Mouse (Mus musculus) bone marrow macrophage, adult 2 months (primary cell): ENCODE measurements around the gene St3gal6. TPM values are rescaled to one million over a fixed set of nuclear protein-coding genes. Genes with fewer than 3 reads are reported as not detected.
A peak's percentile ranks its signal among the peaks of the same experiment; 100 is the strongest.

ENCODE experiments used
- H3K27ac ChIP-seq: 2 replicates; pipeline ENCODE4 v1.5.1; 2012; ENCODE audit warnings: low read depth, low read length; ENCODE audit not compliant: insufficient read depth
- H3K4me1 ChIP-seq: 2 replicates; pipeline ENCODE4 v1.6.1; 2012; ENCODE audit warnings: low read length; ENCODE audit not compliant: control insufficient read depth, insufficient read depth
- H3K4me3 ChIP-seq: 2 replicates; pipeline ENCODE4 v1.5.1; 2012; ENCODE audit warnings: mild to moderate bottlenecking, low read length, moderate library complexity; ENCODE audit not compliant: insufficient read depth
- CTCF ChIP-seq: IDR thresholded peaks from 2 replicates; pipeline ENCODE4 v1.5.1; 2012; ENCODE audit warnings: low read depth, mild to moderate bottlenecking, low read length, moderate library complexity
- POLR2A ChIP-seq: IDR thresholded peaks from 2 replicates; pipeline ENCODE4 v1.6.1; 2012; ENCODE audit warnings: mild to moderate bottlenecking, low read depth, low read length, borderline replicate concordance
- polyA plus RNA-seq: library from polyadenylated mRNA; stranded (reverse); fragments of >200 nt; gene quantifications from 2 replicates; pipeline ENCODE4 v1.2.4, GENCODE M21; 2012; ENCODE audit not compliant: missing spikeins, insufficient read depth, insufficient read length

Gene St3gal6
- polyA plus RNA-seq, 1 experiment: 8.5 TPM

DNA sequence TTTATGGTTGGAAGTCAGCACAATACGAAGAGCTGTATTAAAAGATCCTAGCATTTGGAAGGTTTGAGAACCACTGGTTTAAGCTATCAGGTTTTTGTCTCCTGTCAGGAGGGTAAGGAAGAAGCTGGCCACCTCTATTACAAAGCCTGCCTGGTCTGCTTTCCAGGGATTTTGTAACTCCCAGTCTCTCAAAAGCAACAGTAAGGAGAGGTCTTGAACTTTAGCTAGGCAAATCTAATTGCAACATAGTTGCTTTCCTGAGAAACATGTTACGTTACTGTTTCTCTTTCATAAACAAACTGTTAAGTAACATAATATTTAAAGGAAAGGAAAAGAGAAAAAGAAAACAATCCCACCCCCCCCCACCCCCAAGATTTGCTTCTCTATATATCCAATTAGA lies 12.0 kb upstream of the St3gal6 start:
- H3K27ac ChIP-seq: no peak overlapping the region
- no peak for TF ChIP-seq CTCF
- no peak for TF ChIP-seq POLR2A
- H3K4me1 ChIP-seq: no peaks in the 10 kb centered on the region
- no peak overlapping the region for H3K4me3 ChIP-seq

DNA sequence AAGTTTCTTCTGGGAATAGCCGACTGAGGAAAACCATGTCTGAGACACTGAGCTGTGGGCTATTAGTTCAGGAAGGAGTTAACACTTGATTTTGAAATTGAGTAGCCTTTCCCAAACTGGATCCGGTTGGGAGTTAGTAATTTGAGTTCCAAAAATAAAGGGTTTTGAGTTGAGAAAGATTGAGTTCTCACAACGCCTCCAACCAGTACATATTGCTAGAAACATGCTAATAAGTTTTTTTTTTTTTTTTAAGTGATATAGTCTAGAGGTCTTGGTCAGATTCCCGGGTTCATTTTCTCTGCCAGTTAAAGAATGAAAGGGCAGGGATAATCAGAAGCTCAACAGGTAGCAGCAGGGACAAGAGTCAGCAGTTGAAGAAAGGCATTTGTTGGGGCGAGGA lies 11.2 kb upstream of the St3gal6 start:
- no peak overlapping the region for H3K4me3 ChIP-seq
- no peak for TF ChIP-seq CTCF
- no peak for TF ChIP-seq POLR2A
- H3K27ac ChIP-seq: no peak overlapping the region
- no peaks in the 10 kb centered on the region for H3K4me1 ChIP-seq

DNA sequence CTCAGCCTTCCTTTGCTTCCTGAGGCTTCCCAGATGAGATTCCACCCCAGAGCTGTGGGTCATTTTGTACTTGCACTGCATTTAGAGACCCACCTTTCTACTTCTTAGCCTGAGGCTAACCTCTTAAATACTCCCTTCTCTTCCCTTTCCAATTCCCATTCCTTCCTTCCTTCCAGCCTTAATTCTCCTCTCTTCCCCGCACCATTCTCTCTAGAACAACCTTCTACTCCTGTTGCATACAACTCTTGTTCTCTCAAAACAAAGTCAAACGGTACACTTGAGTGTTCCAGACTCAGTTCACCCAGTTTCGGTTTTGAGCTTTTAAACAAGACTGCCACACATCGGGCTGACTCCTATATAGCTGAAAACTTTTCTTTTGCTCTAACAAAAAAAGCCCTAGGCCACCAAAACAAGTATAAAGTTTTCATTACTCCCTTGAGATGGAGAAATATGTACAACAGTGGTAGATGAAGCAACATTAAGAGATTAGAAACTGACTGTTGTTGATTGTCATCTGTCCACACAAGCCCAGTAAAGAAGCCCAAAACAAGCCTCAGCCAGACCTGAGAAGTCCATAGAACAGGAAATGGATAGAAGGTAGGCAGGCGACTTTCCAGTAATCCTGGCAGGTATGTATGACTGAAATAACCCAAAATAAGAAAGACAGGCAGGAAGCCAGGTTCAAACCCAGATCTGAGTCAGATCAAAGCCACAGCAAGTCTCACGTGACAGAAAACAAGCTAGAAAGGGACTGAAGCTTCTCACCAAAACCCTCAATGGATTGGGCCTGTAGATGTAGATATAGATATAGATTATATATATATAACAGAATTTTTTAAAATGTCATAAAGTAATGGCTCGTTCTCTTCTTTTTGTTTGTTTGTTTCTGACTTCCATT lies 10.5 kb upstream of the St3gal6 start:
- H3K4me1 ChIP-seq: no peaks in the 10 kb centered on the region
- H3K27ac ChIP-seq: no peak overlapping the region
- H3K4me3 ChIP-seq: no peak overlapping the region
- no peak for TF ChIP-seq POLR2A
- TF ChIP-seq CTCF: no peak

DNA sequence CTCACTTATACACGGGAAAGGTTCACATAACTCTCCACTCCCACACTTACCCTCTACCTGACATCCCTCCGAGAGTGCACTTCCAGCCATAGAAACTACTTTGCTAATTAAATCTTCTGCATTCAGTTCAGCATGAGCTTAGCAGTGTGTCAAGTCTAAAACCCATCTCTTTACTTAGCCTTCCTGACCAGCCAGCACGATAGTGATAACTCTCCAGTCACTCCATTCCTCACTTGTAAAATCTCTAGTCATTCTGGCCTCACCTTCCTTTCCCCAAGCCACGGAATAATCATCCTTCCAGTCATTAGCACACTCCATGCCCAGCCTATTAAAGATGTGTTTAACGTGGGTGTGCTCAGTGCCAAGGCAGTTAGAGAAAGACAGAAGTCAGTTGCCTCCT lies 9.7 kb upstream of the St3gal6 start:
- Histone ChIP-seq H3K4me3 (no peak overlapping the region), H3K4me1 (no peaks in the 10 kb centered on the region), H3K27ac (no peak overlapping the region)
- TF ChIP-seq CTCF (no peak), POLR2A (no peak)

DNA sequence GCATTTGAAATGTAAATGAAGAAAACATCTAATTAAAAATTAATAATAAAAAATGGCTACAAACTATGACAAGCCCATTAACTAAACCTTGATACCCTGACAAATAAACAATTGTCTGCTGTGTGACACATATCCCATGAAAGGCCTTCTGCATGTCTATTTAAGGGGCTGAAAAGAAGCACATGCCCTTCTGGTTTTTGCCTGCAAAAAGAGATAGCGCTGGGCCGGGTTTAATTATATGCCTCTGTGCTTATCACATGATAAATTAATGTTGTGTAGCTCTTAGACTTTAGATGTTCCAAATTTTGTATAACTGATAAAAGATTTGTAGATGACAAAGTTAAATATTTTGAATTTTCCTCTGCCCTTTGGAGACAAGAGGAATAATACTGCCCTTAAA lies 9.2 kb upstream of the St3gal6 start:
- no peak overlapping the region for H3K4me3 ChIP-seq
- TF ChIP-seq POLR2A (no peak), CTCF (no peak)
- no peaks in the 10 kb centered on the region for H3K4me1 ChIP-seq
- no peak overlapping the region for H3K27ac ChIP-seq

DNA sequence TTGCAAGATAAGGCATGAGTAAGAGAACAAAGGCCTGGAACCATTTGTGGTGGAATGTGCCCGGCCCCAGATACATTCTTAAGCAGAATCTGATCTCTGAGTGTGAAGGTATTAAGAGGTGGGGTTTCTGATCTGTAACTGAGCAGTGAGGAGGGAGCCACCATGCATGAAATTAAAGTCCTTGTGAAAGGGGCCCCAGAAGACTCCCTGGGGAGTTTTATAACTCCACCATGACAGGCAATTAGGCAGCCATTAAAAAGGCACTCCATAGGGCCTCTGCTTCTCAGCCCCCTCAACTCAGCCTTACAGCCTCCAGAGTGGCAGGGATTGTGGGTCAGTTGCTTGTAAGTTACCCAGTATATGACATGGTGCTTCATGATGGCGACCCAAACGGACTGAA lies 8.5 kb upstream of the St3gal6 start:
- no peaks in the 10 kb centered on the region for H3K4me1 ChIP-seq
- H3K4me3 ChIP-seq: no peak overlapping the region
- TF ChIP-seq CTCF: no peak
- TF ChIP-seq POLR2A: no peak
- no peak overlapping the region for H3K27ac ChIP-seq

DNA sequence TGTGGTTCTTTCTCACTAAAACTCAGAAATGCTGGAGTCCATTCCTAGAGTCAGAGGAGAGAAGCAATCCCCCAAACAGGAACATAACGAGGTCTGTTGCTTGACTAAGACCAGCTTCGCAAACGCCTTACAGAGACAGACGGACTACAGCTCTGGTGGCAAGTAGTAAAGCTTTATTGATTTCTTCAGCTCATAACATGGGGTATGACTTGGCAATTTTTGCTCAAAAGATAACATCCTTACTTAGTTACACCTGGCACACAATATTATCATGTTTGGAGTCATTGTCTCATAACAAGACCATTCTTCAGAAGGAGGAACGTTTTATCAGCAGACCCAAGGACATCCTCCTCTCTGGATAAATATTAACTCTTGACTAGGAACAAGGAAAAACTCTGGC lies 3.8 kb upstream of the St3gal6 start:
- Histone ChIP-seq H3K4me3 (no peak overlapping the region), H3K27ac (no peak overlapping the region), H3K4me1 (no peaks in the 10 kb centered on the region)
- TF ChIP-seq POLR2A (no peak), CTCF (no peak)

DNA sequence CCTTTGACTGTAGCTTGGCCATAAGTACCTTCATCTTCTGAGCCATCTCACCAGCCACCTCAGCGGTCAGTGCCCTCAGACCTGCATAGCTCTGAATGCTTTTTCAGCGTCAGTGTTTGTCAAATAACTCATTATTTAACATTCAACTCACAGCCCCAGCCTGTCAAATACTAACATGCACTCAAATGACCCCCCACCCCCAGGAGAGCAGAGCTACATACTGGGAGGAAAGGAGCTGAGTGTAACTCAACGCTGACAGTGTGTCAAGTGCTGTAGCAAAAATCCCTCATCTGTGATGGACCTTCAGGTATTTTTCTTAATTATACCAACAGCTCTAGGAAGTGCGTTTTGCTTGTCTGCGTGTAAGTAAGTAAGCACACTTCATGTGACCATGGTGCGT lies 2.7 kb upstream of the St3gal6 start:
- no peak for TF ChIP-seq POLR2A
- no peak for TF ChIP-seq CTCF
- no peak overlapping the region for H3K27ac ChIP-seq
- H3K4me3 ChIP-seq: no peak overlapping the region
- H3K4me1 ChIP-seq: no peaks in the 10 kb centered on the region

DNA sequence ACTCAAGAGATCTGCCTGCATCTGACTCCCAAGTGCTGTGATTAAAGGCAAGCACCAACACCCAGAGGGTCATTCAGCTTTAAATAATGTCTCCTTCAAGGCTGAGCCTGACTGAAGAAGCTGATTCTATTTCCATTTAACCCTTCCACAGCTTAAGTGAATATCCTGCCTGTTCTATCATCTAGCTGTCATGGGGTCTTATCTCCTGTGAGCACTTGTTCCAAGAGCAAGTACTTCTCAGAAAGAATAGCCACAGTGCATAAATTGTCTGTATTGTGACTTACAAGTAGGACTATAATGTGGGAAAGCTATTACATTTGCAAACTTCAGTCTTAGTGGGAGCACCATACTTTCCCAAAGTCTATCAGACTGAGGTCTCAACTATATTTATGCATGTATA lies 1.8 kb upstream of the St3gal6 start:
- Histone ChIP-seq H3K4me1 (no peaks in the 10 kb centered on the region), H3K4me3 (no peak overlapping the region), H3K27ac (no peak overlapping the region)
- TF ChIP-seq CTCF (no peak), POLR2A (no peak)

DNA sequence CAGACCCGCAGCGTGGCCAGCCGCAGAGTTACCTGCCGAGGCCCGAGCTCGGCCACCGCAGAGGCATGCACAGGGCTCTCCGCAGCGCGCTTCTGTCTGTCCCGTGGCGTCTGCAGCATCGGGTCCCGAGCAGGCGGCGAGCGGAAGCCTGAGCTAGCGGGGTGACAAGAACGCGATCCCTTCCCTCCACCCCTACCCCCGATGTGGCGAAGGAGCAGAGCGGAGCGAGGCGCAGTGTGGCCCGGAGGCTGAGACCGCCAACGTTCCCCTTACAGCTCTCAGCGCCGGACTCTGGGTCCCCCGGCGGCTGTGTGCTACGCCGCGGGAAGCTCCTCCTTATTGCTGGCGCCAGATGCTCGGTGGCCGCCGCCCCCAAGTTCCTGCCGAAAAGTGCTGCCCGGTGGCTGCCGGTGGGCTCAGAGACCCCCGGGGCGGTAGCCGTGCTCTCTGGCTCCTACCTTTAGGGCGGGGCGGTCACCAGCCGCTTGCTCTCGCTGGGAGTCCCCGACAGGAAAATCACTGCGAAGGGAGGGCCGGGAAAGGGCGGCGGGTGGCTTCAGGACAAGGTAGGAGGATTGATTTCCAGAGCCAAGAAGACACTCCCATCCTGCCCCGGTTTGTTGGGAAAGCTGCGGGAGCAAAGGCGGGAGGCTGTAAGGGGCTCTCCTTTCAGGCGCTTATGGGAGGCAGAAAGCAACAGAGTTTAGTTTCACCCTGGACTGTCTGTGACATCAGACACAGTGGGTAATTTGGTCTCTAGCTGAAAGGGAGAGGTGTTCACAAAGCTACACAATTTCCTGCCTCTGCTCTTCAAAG lies 791 bp downstream of the St3gal6 start:
- no peaks in the 10 kb centered on the region for H3K4me1 ChIP-seq
- TF ChIP-seq POLR2A: no peak
- no peak for TF ChIP-seq CTCF
- peak overlapping the region; percentile 68 for H3K4me3 ChIP-seq
- H3K27ac ChIP-seq: no peak overlapping the region

DNA sequence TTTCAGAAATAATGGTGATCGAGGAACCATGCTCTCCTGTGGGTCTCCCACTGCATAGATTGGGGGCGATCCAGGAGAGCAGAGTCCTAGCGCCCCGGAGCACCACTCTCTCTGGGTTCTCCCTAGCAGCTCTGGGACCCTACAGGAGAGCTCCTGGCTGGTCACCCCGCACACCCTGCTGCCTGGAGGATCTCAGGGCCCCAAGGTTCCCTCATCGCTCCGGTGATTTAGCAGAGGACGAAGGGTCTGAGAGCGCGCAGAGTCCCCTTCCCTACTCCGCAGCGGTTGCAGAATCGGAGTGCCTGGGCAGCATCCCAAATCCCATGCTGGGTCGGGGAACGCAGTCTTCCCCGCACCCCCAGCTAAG lies 1.4 kb downstream of the St3gal6 start:
- Histone ChIP-seq H3K4me1 (no peaks in the 10 kb centered on the region), H3K4me3 (peak overlapping the region; percentile 68), H3K27ac (no peak overlapping the region)
- TF ChIP-seq CTCF: no peak
- no peak for TF ChIP-seq POLR2A
